Mouse (Mus musculus) 3134 (cell line): Measurements from ENCODE around the gene Tkt.
"Not testable (repeated sequence)": the region's sequence is repeated elsewhere in the genome, so short reads cannot be mapped to it uniquely, and the experiment has no call there.

Experiments
- DNase-seq: peaks from one replicate; pipeline ENCODE4 v3.0.0-alpha.2; 2011; ENCODE audit warnings: low spot score; ENCODE audit not compliant: insufficient read length; ENCODE audit errors: extremely low read depth

Tkt gene

GRCm38 (mm10) chr14:30548131-30548720 is at the start of gene Tkt:
Gene Tkt (plus strand): TSS chr14:30548359.
- peak; percentile 87 for DNase-seq

- DNase-seq = no peak
Observed at GRCm38 (mm10) chr14:30504990-30505389, 43.2 kb upstream of the Tkt start.

GRCm38 (mm10) chr14:30510214-30510763 is 37.9 kb upstream of the Tkt start:
- no peak for DNase-seq

- no peak for DNase-seq
Observed at GRCm38 (mm10) chr14:30512896-30513295, 35.3 kb upstream of the Tkt start.

- DNase-seq = no peak
Observed at GRCm38 (mm10) chr14:30515931-30516723, 32.0 kb upstream of the Tkt start.

- no peak for DNase-seq
Observed at GRCm38 (mm10) chr14:30519323-30519722, 28.8 kb upstream of the Tkt start.

GRCm38 (mm10) chr14:30523356-30523755 is 24.8 kb upstream of the Tkt start:
- DNase-seq = no peak

GRCm38 (mm10) chr14:30528392-30528791 is 19.8 kb upstream of the Tkt start:
- no peak for DNase-seq

- no peak for DNase-seq
Observed at GRCm38 (mm10) chr14:30528961-30529360, 19.2 kb upstream of the Tkt start.

GRCm38 (mm10) chr14:30529454-30529853 is 18.7 kb upstream of the Tkt start:
- DNase-seq = no peak

- DNase-seq = no peak
Observed at GRCm38 (mm10) chr14:30530726-30531269, 17.4 kb upstream of the Tkt start.

GRCm38 (mm10) chr14:30531431-30531830 is 16.7 kb upstream of the Tkt start:
- no peak for DNase-seq

- no peak for DNase-seq
Observed at GRCm38 (mm10) chr14:30531896-30532295, 16.3 kb upstream of the Tkt start.

GRCm38 (mm10) chr14:30533780-30534450 is 14.2 kb upstream of the Tkt start:
- DNase-seq = no peak

GRCm38 (mm10) chr14:30541541-30541940 is 6.6 kb upstream of the Tkt start:
- peak; percentile 87 for DNase-seq

- not testable (repeated sequence) for DNase-seq
Observed at GRCm38 (mm10) chr14:30543331-30543730, 4.8 kb upstream of the Tkt start.

GRCm38 (mm10) chr14:30548965-30549776 is 1.0 kb downstream of the Tkt start:
- DNase-seq = peak; percentile 95

GRCm38 (mm10) chr14:30549777-30550149 is 1.6 kb downstream of the Tkt start:
- peak; percentile 40 for DNase-seq

- no peak for DNase-seq
Observed at GRCm38 (mm10) chr14:30550232-30551070, 2.3 kb downstream of the Tkt start.
